Mouse (Mus musculus) 3134 (cell line): Measurements from ENCODE around the gene Sytl1.

Experiments used
- DNase-seq: peaks from one replicate; pipeline ENCODE4 v3.0.0-alpha.2; 2011; ENCODE audit warnings: low spot score; ENCODE audit not compliant: insufficient read length; ENCODE audit errors: extremely low read depth

The Sytl1 gene

GRCm38 (mm10) chr4:133250609-133251008 lies 12.3 kb downstream of the Sytl1 start:
- DNase-seq: peak; percentile 57

- DNase-seq: no peak
These were observed 15.0 kb downstream of the Sytl1 start for GRCm38 (mm10) chr4:133247806-133248449.

- no peak for DNase-seq
These were observed 15.8 kb downstream of the Sytl1 start for GRCm38 (mm10) chr4:133247072-133247471.

- DNase-seq: no peak
These were observed 18.6 kb downstream of the Sytl1 start for GRCm38 (mm10) chr4:133244289-133244688.

- DNase-seq: no peak
These were observed 19.4 kb downstream of the Sytl1 start for GRCm38 (mm10) chr4:133243538-133243937.

- DNase-seq: no peak
These were observed 20.2 kb downstream of the Sytl1 start for GRCm38 (mm10) chr4:133242710-133243109.

- no peak for DNase-seq
These were observed 21.0 kb downstream of the Sytl1 start for GRCm38 (mm10) chr4:133241910-133242309.

GRCm38 (mm10) chr4:133240934-133241908 lies 21.7 kb downstream of the Sytl1 start:
- peak; percentile 86 for DNase-seq

- DNase-seq: peak; percentile 86
These were observed 22.4 kb downstream of the Sytl1 start, which contains the start of gene Map3k6 for GRCm38 (mm10) chr4:133240490-133240921. Gene Map3k6 (plus strand): TSS chr4:133240818.

GRCm38 (mm10) chr4:133237911-133238310 lies 25.0 kb downstream of the Sytl1 start:
- no peak for DNase-seq

GRCm38 (mm10) chr4:133235415-133235814 lies 27.5 kb downstream of the Sytl1 start:
- no peak for DNase-seq

- DNase-seq: no peak
These were observed 28.1 kb downstream of the Sytl1 start for GRCm38 (mm10) chr4:133234771-133235170.

- DNase-seq: no peak
These were observed 29.5 kb downstream of the Sytl1 start for GRCm38 (mm10) chr4:133233285-133233976.

GRCm38 (mm10) chr4:133229582-133229981 lies 33.3 kb downstream of the Sytl1 start:
- no peak for DNase-seq

GRCm38 (mm10) chr4:133227636-133228035 lies 35.3 kb downstream of the Sytl1 start:
- DNase-seq: no peak

- DNase-seq: no peak
These were observed 36.8 kb downstream of the Sytl1 start for GRCm38 (mm10) chr4:133226073-133226472.

GRCm38 (mm10) chr4:133223875-133224274 lies 39.0 kb downstream of the Sytl1 start:
- DNase-seq: no peak

GRCm38 (mm10) chr4:133221701-133222100 lies 41.2 kb downstream of the Sytl1 start:
- DNase-seq: no peak

GRCm38 (mm10) chr4:133220656-133221055 lies 42.3 kb downstream of the Sytl1 start:
- DNase-seq: no peak

- no peak for DNase-seq
These were observed 44.2 kb downstream of the Sytl1 start for GRCm38 (mm10) chr4:133218745-133219144.

- no peak for DNase-seq
These were observed 45.3 kb downstream of the Sytl1 start for GRCm38 (mm10) chr4:133217641-133218040.
